Mouse (Mus musculus) forebrain, embryonic 13.5 days (tissue): ENCODE data around the gene Otos. TPM values are rescaled to one million over a fixed set of nuclear protein-coding genes. Genes with fewer than 3 reads are reported as not detected.

Experiments
- ATAC-seq: fragments of 200-750 bp; cut with Nextera tagmentation; 2 replicates; pipeline ENCODE4 v1.8.0; 2017
- H3K27ac ChIP-seq: fragments of 300-500 bp; sonication (generic); 2 replicates; pipeline ENCODE4 v1.5.1; 2015; ENCODE audit warnings: inconsistent platforms, mild to moderate bottlenecking, moderate library complexity
- H3K27me3 ChIP-seq: fragments of 300-500 bp; sonication (generic); 2 replicates; pipeline ENCODE4 v1.6.1; 2015; ENCODE audit warnings: mild to moderate bottlenecking, inconsistent platforms
- H3K36me3 ChIP-seq: fragments of 300-500 bp; sonication (generic); 2 replicates; pipeline ENCODE4 v1.6.1; 2015; ENCODE audit warnings: mild to moderate bottlenecking, inconsistent platforms; ENCODE audit not compliant: poor library complexity, severe bottlenecking
- H3K4me1 ChIP-seq: fragments of 300-500 bp; sonication (generic); 2 replicates; pipeline ENCODE4 v1.6.1; 2015; ENCODE audit warnings: inconsistent platforms
- H3K4me2 ChIP-seq: fragments of 300-500 bp; sonication (generic); 2 replicates; pipeline ENCODE4 v1.6.1; 2015; ENCODE audit warnings: inconsistent platforms, mild to moderate bottlenecking, moderate library complexity
- H3K4me3 ChIP-seq: fragments of 300-500 bp; sonication (generic); 2 replicates; pipeline ENCODE4 v1.5.1; 2015; ENCODE audit warnings: mild to moderate bottlenecking, inconsistent platforms
- H3K9ac ChIP-seq: fragments of 300-500 bp; sonication (generic); 2 replicates; pipeline ENCODE4 v1.6.1; 2015; ENCODE audit warnings: mild to moderate bottlenecking, inconsistent platforms
- H3K9me3 ChIP-seq: fragments of 300-500 bp; sonication (generic); replicated peaks from 2 replicates; pipeline ENCODE4 v1.6.1; 2016; ENCODE audit warnings: inconsistent platforms
- WGBS: fragments of 180-500 bp; shearing (Covaris S2); methylation state at CpG from one replicate; pipeline ENCODE4 v1.1.7; 2015; 5-methylcytosine and 5-hydroxymethylcytosine counted together
- polyA plus RNA-seq: library from polyadenylated mRNA; unstranded; fragments of >200 nt; fragmentation: Nextera tagmentation; extraction: Ambion mirVana; gene quantifications from 2 replicates; pipeline ENCODE4 v1.2.1, GENCODE M21; 2015

Otos gene
- polyA plus RNA-seq, 1 experiment from 2014 or later, result 0.10 TPM

- H3K4me3 ChIP-seq, result no peak overlapping the region
- H3K9ac ChIP-seq, result no peak overlapping the region
- no peak for ATAC-seq
- no peak overlapping the region for H3K4me2 ChIP-seq
- H3K9me3 ChIP-seq, result no peaks in the 10 kb centered on the region
- H3K36me3 ChIP-seq, result no peaks in the 10 kb centered on the region
- H3K27me3 ChIP-seq, result no peaks in the 10 kb centered on the region
- WGBS, result 85% methylated on average over 4 of the region's 4 CpGs
- no peaks in the 10 kb centered on the region for H3K4me1 ChIP-seq
- no peak overlapping the region for H3K27ac ChIP-seq
Measured at GRCm38 (mm10) chr1:92671326-92671725, 22.7 kb upstream of the Otos start.

GRCm38 (mm10) chr1:92669430-92669829 lies 20.8 kb upstream of the Otos start:
- no peak overlapping the region for H3K4me3 ChIP-seq
- no peak overlapping the region for H3K27ac ChIP-seq
- ATAC-seq, result no peak
- no peak overlapping the region for H3K9ac ChIP-seq
- H3K27me3 ChIP-seq, result no peaks in the 10 kb centered on the region
- WGBS, result 97% methylated on average over 3 of the region's 3 CpGs
- H3K9me3 ChIP-seq, result no peaks in the 10 kb centered on the region
- no peaks in the 10 kb centered on the region for H3K36me3 ChIP-seq
- no peak overlapping the region for H3K4me2 ChIP-seq
- no peaks in the 10 kb centered on the region for H3K4me1 ChIP-seq

- H3K4me1 ChIP-seq, result no peaks in the 10 kb centered on the region
- H3K4me2 ChIP-seq, result no peak overlapping the region
- H3K27me3 ChIP-seq, result 0 out of 2 replicates have a peak, but pooled peaks cover 4% of the 10 kb centered on the region
- H3K4me3 ChIP-seq, result no peak overlapping the region
- no peaks in the 10 kb centered on the region for H3K36me3 ChIP-seq
- WGBS, result 71% methylated on average over 6 of the region's 6 CpGs
- H3K9ac ChIP-seq, result no peak overlapping the region
- no peak overlapping the region for H3K27ac ChIP-seq
- no peak for ATAC-seq
- no peaks in the 10 kb centered on the region for H3K9me3 ChIP-seq
Measured at GRCm38 (mm10) chr1:92667106-92667505, 18.5 kb upstream of the Otos start.

- ATAC-seq, result no peak
- H3K4me3 ChIP-seq, result no peak overlapping the region
- no peaks in the 10 kb centered on the region for H3K36me3 ChIP-seq
Measured at GRCm38 (mm10) chr1:92659392-92659791, 10.8 kb upstream of the Otos start.

GRCm38 (mm10) chr1:92657025-92657820 lies 8.6 kb upstream of the Otos start:
- H3K4me1 ChIP-seq, result no peaks in the 10 kb centered on the region
- no peak overlapping the region for H3K4me2 ChIP-seq
- H3K9ac ChIP-seq, result no peak overlapping the region
- no peak overlapping the region for H3K27ac ChIP-seq
- no peaks in the 10 kb centered on the region for H3K36me3 ChIP-seq
- 85% methylated on average over 11 of the region's 11 CpGs for WGBS
- H3K9me3 ChIP-seq, result no peaks in the 10 kb centered on the region
- no peak overlapping the region for H3K4me3 ChIP-seq
- ATAC-seq, result no peak
- H3K27me3 ChIP-seq, result no peaks in the 10 kb centered on the region

More at GRCm38 (mm10) chr1:92659392-92659791, 10.8 kb upstream of the Otos start:
- H3K4me2 ChIP-seq, result no peak overlapping the region
- no peak overlapping the region for H3K9ac ChIP-seq
- no peaks in the 10 kb centered on the region for H3K9me3 ChIP-seq
- no peak overlapping the region for H3K27ac ChIP-seq
- 75% methylated on average over 5 of the region's 5 CpGs for WGBS
- H3K4me1 ChIP-seq, result no peaks in the 10 kb centered on the region
- H3K27me3 ChIP-seq, result 0 out of 2 replicates have a peak, but pooled peaks cover 4% of the 10 kb centered on the region

GRCm38 (mm10) chr1:92654676-92655075 lies 6.0 kb upstream of the Otos start:
- ATAC-seq, result no peak
- H3K36me3 ChIP-seq, result no peaks in the 10 kb centered on the region
- no peak overlapping the region for H3K4me3 ChIP-seq
- no peak overlapping the region for H3K27ac ChIP-seq
- no peak overlapping the region for H3K4me2 ChIP-seq
- H3K4me1 ChIP-seq, result 0 out of 2 replicates have a peak, but pooled peaks cover 7% of the 10 kb centered on the region
- no peaks in the 10 kb centered on the region for H3K27me3 ChIP-seq
- 69% methylated on average over 2 of the region's 2 CpGs for WGBS
- H3K9me3 ChIP-seq, result no peaks in the 10 kb centered on the region
- no peak overlapping the region for H3K9ac ChIP-seq

- Histone ChIP-seq H3K4me1 (0 out of 2 replicates have a peak, but pooled peaks cover 12% of the 10 kb centered on the region), H3K27me3 (no peaks in the 10 kb centered on the region), H3K27ac (no peak overlapping the region), H3K9ac (no peak overlapping the region), H3K36me3 (no peaks in the 10 kb centered on the region), H3K4me3 (no peak overlapping the region), H3K4me2 (no peak overlapping the region), H3K9me3 (no peaks in the 10 kb centered on the region)
- 89% methylated on average over 3 of the region's 3 CpGs for whole genome bisulfite sequencing
- no peak for ATAC-seq
Measured at GRCm38 (mm10) chr1:92653179-92653578, 4.5 kb upstream of the Otos start.

- ATAC-seq, result no peak
- no peaks in the 10 kb centered on the region for H3K36me3 ChIP-seq
- H3K4me1 ChIP-seq, result 0 out of 2 replicates have a peak, but pooled peaks cover 15% of the 10 kb centered on the region
- no peak overlapping the region for H3K4me2 ChIP-seq
- H3K27me3 ChIP-seq, result 0 out of 2 replicates have a peak, but pooled peaks cover 3% of the 10 kb centered on the region
- H3K4me3 ChIP-seq, result no peak overlapping the region
- H3K9me3 ChIP-seq, result no peaks in the 10 kb centered on the region
- 40% methylated on average over 3 of the region's 3 CpGs for WGBS
- H3K27ac ChIP-seq, result no peak overlapping the region
- H3K9ac ChIP-seq, result 0 out of 2 replicates have a peak overlapping the region, but pooled peaks have one; percentile 21
Measured at GRCm38 (mm10) chr1:92651467-92651866, 2.8 kb upstream of the Otos start.

- Histone ChIP-seq H3K4me3 (no peak overlapping the region), H3K4me2 (no peak overlapping the region), H3K9me3 (no peaks in the 10 kb centered on the region), H3K9ac (no peak overlapping the region), H3K4me1 (0 out of 2 replicates have a peak, but pooled peaks cover 15% of the 10 kb centered on the region), H3K27ac (no peak overlapping the region), H3K27me3 (0 out of 2 replicates have a peak, but pooled peaks cover 6% of the 10 kb centered on the region), H3K36me3 (no peaks in the 10 kb centered on the region)
- WGBS, result 53% methylated on average over 10 of the region's 10 CpGs
- no peak; the same call in none of the 2 replicates for ATAC-seq
Measured at GRCm38 (mm10) chr1:92648197-92648596, 444 bp downstream of the Otos start.

GRCm38 (mm10) chr1:92647752-92648151 lies 889 bp downstream of the Otos start:
- Histone ChIP-seq H3K9ac (no peak overlapping the region), H3K27ac (no peak overlapping the region), H3K4me2 (no peak overlapping the region), H3K4me3 (no peak overlapping the region), H3K9me3 (no peaks in the 10 kb centered on the region), H3K27me3 (0 out of 2 replicates have a peak, but pooled peaks cover 6% of the 10 kb centered on the region), H3K36me3 (no peaks in the 10 kb centered on the region), H3K4me1 (peaks cover 15% of the 10 kb centered on the region; the same call in 1 of the 2 replicates)
- WGBS, result 10% methylated on average over 8 of the region's 8 CpGs
- peak; percentile 62 for ATAC-seq

GRCm38 (mm10) chr1:92647026-92647425 lies 1.6 kb downstream of the Otos start:
- H3K4me1 ChIP-seq, result peaks cover 22% of the 10 kb centered on the region
- 0 out of 2 replicates have a peak, but pooled peaks cover 6% of the 10 kb centered on the region for H3K27me3 ChIP-seq
- ATAC-seq, result no peak
- H3K9me3 ChIP-seq, result no peaks in the 10 kb centered on the region
- no peak overlapping the region for H3K9ac ChIP-seq
- no peak overlapping the region for H3K27ac ChIP-seq
- no peak overlapping the region for H3K4me3 ChIP-seq
- WGBS, result 70% methylated on average over 4 of the region's 4 CpGs
- H3K36me3 ChIP-seq, result no peaks in the 10 kb centered on the region
- no peak overlapping the region for H3K4me2 ChIP-seq

GRCm38 (mm10) chr1:92646601-92647000 lies 2.0 kb downstream of the Otos start:
- Histone ChIP-seq H3K4me2 (no peak overlapping the region), H3K4me1 (peaks cover 21% of the 10 kb centered on the region), H3K27ac (no peak overlapping the region), H3K36me3 (no peaks in the 10 kb centered on the region), H3K4me3 (no peak overlapping the region), H3K27me3 (0 out of 2 replicates have a peak, but pooled peaks cover 6% of the 10 kb centered on the region), H3K9me3 (no peaks in the 10 kb centered on the region), H3K9ac (no peak overlapping the region)
- WGBS, result 81% methylated on average over 7 of the region's 7 CpGs
- no peak for ATAC-seq
